Mouse (Mus musculus) MEL (cell line): ENCODE data around the gene Rragd. TPM values are rescaled to one million over a fixed set of nuclear protein-coding genes. Genes with fewer than 3 reads are reported as not detected.

ENCODE experiments used
- DNase-seq: peaks from one replicate; pipeline ENCODE4 v3.0.0; 2011; ENCODE audit warnings: low read depth, low spot score
- H3K27ac ChIP-seq: 2 replicates; pipeline ENCODE4 v1.5.1; 2012; ENCODE audit warnings: low read depth, mild to moderate bottlenecking, control low read depth, low read length, moderate library complexity; ENCODE audit not compliant: control insufficient read depth
- H3K27me3 ChIP-seq, 2 experiments: fragments of 150-350 bp in 1 of 2; sonication (generic) in 1 of 2; 2 replicates each; pipeline ENCODE4 v1.6.1; 2012; ENCODE audit warnings: low read length in 2 of 2, mild to moderate bottlenecking in 2 of 2, improper control_type of control experiment in 1 of 2, moderate library complexity in 1 of 2; ENCODE audit not compliant: insufficient read depth in 2 of 2, control insufficient read depth in 1 of 2
- H3K36me3 ChIP-seq, 2 experiments: 2 replicates each; pipeline ENCODE4 v1.6.1; 2012 to 2014; ENCODE audit warnings: low read length in 2 of 2, improper control_type of control experiment in 1 of 2, inconsistent platforms in 1 of 2, mild to moderate bottlenecking in 1 of 2; ENCODE audit not compliant: insufficient read depth in 2 of 2, control insufficient read depth in 1 of 2
- H3K4me1 ChIP-seq, 2 experiments: fragments of 150-350 bp in 1 of 2; sonication (generic) in 1 of 2; 2 replicates each; pipeline ENCODE4 v1.6.1; 2012; ENCODE audit warnings: low read length in 2 of 2, improper control_type of control experiment in 1 of 2, mild to moderate bottlenecking in 1 of 2; ENCODE audit not compliant: insufficient read depth in 2 of 2, control insufficient read depth in 1 of 2
- H3K4me3 ChIP-seq, 2 experiments: fragments of 150-350 bp in 1 of 2; sonication (generic) in 1 of 2; 2 replicates each; pipeline ENCODE4 v1.5.1; 2012; ENCODE audit warnings: low read depth in 2 of 2, low read length in 2 of 2, mild to moderate bottlenecking in 2 of 2, moderate library complexity in 2 of 2, control low read depth in 1 of 2, improper control_type of control experiment in 1 of 2; ENCODE audit not compliant: control insufficient read depth in 1 of 2, insufficient read depth in 1 of 2
- H3K79me2 ChIP-seq: 2 replicates; pipeline ENCODE4 v1.6.1; 2012; ENCODE audit warnings: mild to moderate bottlenecking, low read length, moderate library complexity; ENCODE audit not compliant: control insufficient read depth, poor library complexity, insufficient read depth
- H3K9ac ChIP-seq: 2 replicates; pipeline ENCODE4 v1.6.1; 2012; ENCODE audit warnings: low read depth, mild to moderate bottlenecking, control low read depth, low read length, moderate library complexity; ENCODE audit not compliant: control insufficient read depth, poor library complexity, severe bottlenecking
- H3K9me3 ChIP-seq: fragments of 150-350 bp; sonication (generic); replicated peaks from 2 replicates; pipeline ENCODE4 v1.6.1; 2012; ENCODE audit warnings: mild to moderate bottlenecking, low read length, improper control_type of control experiment, moderate library complexity; ENCODE audit not compliant: insufficient read depth
- CHD2 ChIP-seq: IDR thresholded peaks from 2 replicates; pipeline ENCODE4 v1.6.1; 2011; ENCODE audit warnings: low read length, improper control_type of control experiment
- CTCF ChIP-seq, 3 experiments: IDR thresholded peaks in 2 of 3; conservative IDR thresholded peaks in 1 of 3; 2 replicates each; pipeline ENCODE4 v1.5.1; 2011 to 2012; ENCODE audit warnings: low read length in 3 of 3, low read depth in 2 of 3, mild to moderate bottlenecking in 2 of 3, improper control_type of control experiment in 1 of 3, inconsistent platforms in 1 of 3, mixed read lengths in 1 of 3, moderate library complexity in 1 of 3; ENCODE audit not compliant: control insufficient read depth in 1 of 3, insufficient read depth in 1 of 3, poor library complexity in 1 of 3, severe bottlenecking in 1 of 3
- E2F4 ChIP-seq: IDR thresholded peaks from 2 replicates; pipeline ENCODE4 v1.6.1; 2011; ENCODE audit warnings: low read depth, low read length, improper control_type of control experiment, borderline replicate concordance
- ELF1 ChIP-seq: IDR thresholded peaks from 2 replicates; pipeline ENCODE4 v1.6.1; 2014; ENCODE audit warnings: low read depth, mild to moderate bottlenecking, inconsistent platforms, low read length, improper control_type of control experiment, moderate library complexity
- EP300 ChIP-seq, 2 experiments: IDR thresholded peaks; 2 replicates each; pipeline ENCODE4 v1.6.1; 2011; ENCODE audit warnings: improper control_type of control experiment in 2 of 2, low read length in 2 of 2, low read depth in 1 of 2, mild to moderate bottlenecking in 1 of 2
- ETS1 ChIP-seq: IDR thresholded peaks from 2 replicates; pipeline ENCODE4 v1.6.1; 2012; ENCODE audit warnings: low read depth, mild to moderate bottlenecking, inconsistent platforms, low read length, improper control_type of control experiment, moderate library complexity
- GABPA ChIP-seq: IDR thresholded peaks from 2 replicates; pipeline ENCODE4 v1.6.1; 2012; ENCODE audit warnings: low read depth, mild to moderate bottlenecking, inconsistent platforms, low read length, improper control_type of control experiment, moderate library complexity
- GATA1 ChIP-seq: IDR thresholded peaks from 2 replicates; pipeline ENCODE4 v1.6.1; 2011; ENCODE audit warnings: low read depth, low read length, improper control_type of control experiment
- HCFC1 ChIP-seq: IDR thresholded peaks from 2 replicates; pipeline ENCODE4 v1.6.1; 2012; ENCODE audit warnings: low read depth, mild to moderate bottlenecking, inconsistent platforms, low read length, improper control_type of control experiment, moderate library complexity
- JUND ChIP-seq: IDR thresholded peaks from 2 replicates; pipeline ENCODE4 v1.6.1; 2011; ENCODE audit warnings: low read depth, mild to moderate bottlenecking, improper control_type of control experiment, low read length
- KAT2A ChIP-seq: conservative IDR thresholded peaks from 2 replicates; pipeline ENCODE4 v1.6.1; 2012; ENCODE audit warnings: low read depth, low read length, improper control_type of control experiment, inconsistent platforms
- MAFK ChIP-seq: IDR thresholded peaks from 2 replicates; pipeline ENCODE4 v1.6.1; 2011; ENCODE audit warnings: low read depth, mild to moderate bottlenecking, low read length, improper control_type of control experiment, borderline replicate concordance
- MAX ChIP-seq: IDR thresholded peaks from 2 replicates; pipeline ENCODE4 v1.6.1; 2011; ENCODE audit warnings: low read length, improper control_type of control experiment
- NRF1 ChIP-seq: IDR thresholded peaks from 2 replicates; pipeline ENCODE4 v1.6.1; 2014; ENCODE audit warnings: low read depth, mild to moderate bottlenecking, inconsistent platforms, low read length, improper control_type of control experiment, moderate library complexity; ENCODE audit not compliant: poor library complexity, insufficient read depth, severe bottlenecking
- POLR2A ChIP-seq, 2 experiments: IDR thresholded peaks; 2 replicates each; pipeline ENCODE4 v1.6.1; 2011 to 2012; ENCODE audit warnings: low read length in 2 of 2, mild to moderate bottlenecking in 2 of 2, control low read depth in 1 of 2, improper control_type of control experiment in 1 of 2, low read depth in 1 of 2, moderate library complexity in 1 of 2; ENCODE audit not compliant: control insufficient read depth in 1 of 2, insufficient read depth in 1 of 2, poor library complexity in 1 of 2
- POLR2AphosphoS5 ChIP-seq: IDR thresholded peaks from 2 replicates; pipeline ENCODE4 v1.6.1; 2012; ENCODE audit warnings: low read depth, borderline replicate concordance, mild to moderate bottlenecking, inconsistent platforms, low read length, moderate library complexity, mixed read lengths
- RAD21 ChIP-seq: IDR thresholded peaks from 2 replicates; pipeline ENCODE4 v1.6.1; 2011; ENCODE audit warnings: mild to moderate bottlenecking, low read depth, low read length, improper control_type of control experiment
- SIN3A ChIP-seq: IDR thresholded peaks from 2 replicates; pipeline ENCODE4 v1.6.1; 2012; ENCODE audit warnings: low read length, improper control_type of control experiment, inconsistent platforms
- TAL1 ChIP-seq: IDR thresholded peaks from 2 replicates; pipeline ENCODE4 v1.6.1; 2012; ENCODE audit warnings: mild to moderate bottlenecking, inconsistent platforms, low read length, moderate library complexity, mixed read lengths
- TBP ChIP-seq: IDR thresholded peaks from 2 replicates; pipeline ENCODE4 v1.8.0; 2011; ENCODE audit warnings: low read depth, low read length, improper control_type of control experiment
- TCF12 ChIP-seq: IDR thresholded peaks from 2 replicates; pipeline ENCODE4 v1.6.1; 2014; ENCODE audit warnings: low read depth, mild to moderate bottlenecking, inconsistent platforms, low read length, improper control_type of control experiment, moderate library complexity
- UBTF ChIP-seq: IDR thresholded peaks from 2 replicates; pipeline ENCODE4 v1.6.1; 2012; ENCODE audit warnings: low read depth, mild to moderate bottlenecking, inconsistent platforms, low read length, improper control_type of control experiment, moderate library complexity, borderline replicate concordance; ENCODE audit not compliant: insufficient read depth
- ZC3H11A ChIP-seq: IDR thresholded peaks from 2 replicates; pipeline ENCODE4 v1.6.1; 2012; ENCODE audit warnings: low read depth, mild to moderate bottlenecking, inconsistent platforms, low read length, improper control_type of control experiment
- ZKSCAN1 ChIP-seq: IDR thresholded peaks from 2 replicates; pipeline ENCODE4 v1.6.1; 2012; ENCODE audit warnings: low read depth, mild to moderate bottlenecking, inconsistent platforms, low read length, improper control_type of control experiment, moderate library complexity
- ZNF384 ChIP-seq: IDR thresholded peaks from 2 replicates; pipeline ENCODE4 v1.6.1; 2012; ENCODE audit warnings: low read depth, mild to moderate bottlenecking, inconsistent platforms, low read length, improper control_type of control experiment
- polyA plus RNA-seq, 2 experiments: library from polyadenylated mRNA; stranded (reverse) in 1 of 2; unstranded in 1 of 2; fragments of >175 nt in 1 of 2; fragments of >200 nt in 1 of 2; gene quantifications; 2 replicates each; pipeline versions ENCODE4 v1.2.1 to v1.2.4; 2012; ENCODE audit warnings: low replicate concordance in 2 of 2, low read depth in 1 of 2; ENCODE audit not compliant: insufficient read length in 2 of 2, insufficient read depth in 1 of 2, missing spikeins in 1 of 2
- total RNA-seq: library from RNA; depleted of rRNA; stranded (reverse); fragments of 300-350 nt; gene quantifications from 2 replicates; pipeline ENCODE4 v1.2.3, GENCODE M21; 2012

The Rragd gene
- total and polyA plus RNA-seq, 3 experiments, result not detected

- Histone ChIP-seq H3K27me3 (no peaks in the 10 kb centered on the region), H3K9me3 (no peaks in the 10 kb centered on the region), H3K79me2 (no peaks in the 10 kb centered on the region), H3K9ac (peak overlapping the region; percentile 41; the same call in 1 of the 2 replicates), H3K36me3 (peaks cover 0 to 3% of the 10 kb centered on the region in 2 experiments; a peak in 1 of 4 replicates), H3K27ac (no peak overlapping the region)
- DNase-seq, result peak; percentile 64
- no peak for TF ChIP-seq UBTF
- TF ChIP-seq POLR2AphosphoS5, result no peak
- TF ChIP-seq CHD2, result no peak
- TF ChIP-seq MAX, result no peak
- no peak for TF ChIP-seq E2F4
- no peak for TF ChIP-seq NRF1
- TF ChIP-seq ZNF384, result 0 out of 2 replicates have a peak, but pooled peaks have one; percentile 2
- no peak for TF ChIP-seq RAD21
- no peak for TF ChIP-seq POLR2A (IDR thresholded peaks at IDR 0.05; ENCODE audit: control insufficient read depth in 1 of 2, insufficient read depth in 1 of 2, low read depth in 1 of 2, low read length in 2 of 2, poor library complexity in 1 of 2)
- TF ChIP-seq HCFC1, result no peak
- TF ChIP-seq TBP, result peak; percentile 99
- no peak for TF ChIP-seq GATA1
- TF ChIP-seq ZC3H11A, result no peak
- no peak for TF ChIP-seq ZKSCAN1
- TF ChIP-seq JUND, result no peak
- no peak for TF ChIP-seq ELF1
- TF ChIP-seq MAFK, result 0 out of 2 replicates have a peak, but pooled peaks have one; percentile 12
- TF ChIP-seq, all 39 proteins: peak for 3
- no peaks in the 10 kb centered on the region; a peak in 1 of 4 replicates for H3K4me1 ChIP-seq
- H3K4me3 ChIP-seq, result peak overlapping the region; percentile 57 to 63
These were observed 24.0 kb downstream of the Rragd start for GRCm38 (mm10) chr4:33006844-33007243.

- no peaks in the 10 kb centered on the region for H3K9me3 ChIP-seq
- no peaks in the 10 kb centered on the region for H3K79me2 ChIP-seq
- TF ChIP-seq EP300 (IDR thresholded peaks at IDR 0.05; ENCODE audit: low read depth in 1 of 2, low read length in 2 of 2), result peak; percentile 26 to 53; a peak in 2 of 4 replicates
- TF ChIP-seq GABPA, result no peak
- TF ChIP-seq GATA1, result peak; percentile 68
- no peak for TF ChIP-seq KAT2A
- TF ChIP-seq SIN3A, result peak; percentile 57
- TF ChIP-seq CTCF (IDR thresholded peaks at IDR 0.05 in 2 of 3, conservative IDR thresholded peaks at IDR 0.05 in 1 of 3; ENCODE audit: control insufficient read depth in 1 of 3, insufficient read depth in 1 of 3, low read depth in 2 of 3, low read length in 3 of 3, poor library complexity in 1 of 3, severe bottlenecking in 1 of 3), result no peak
- TF ChIP-seq TAL1, result no peak
- peak; percentile 15; the same call in 1 of the 2 replicates for TF ChIP-seq TCF12
- TF ChIP-seq ETS1, result peak; percentile 72
- no peaks in the 10 kb centered on the region for H3K27me3 ChIP-seq
- peaks cover 0 to 3% of the 10 kb centered on the region in 2 experiments; a peak in 1 of 4 replicates for H3K36me3 ChIP-seq
- peak; percentile 54 for DNase-seq
- H3K4me3 ChIP-seq, result peak overlapping the region; percentile 57 to 63
- no peak overlapping the region for H3K27ac ChIP-seq
- H3K4me1 ChIP-seq, result no peaks in the 10 kb centered on the region; a peak in 1 of 4 replicates
- H3K9ac ChIP-seq, result peak overlapping the region; percentile 21; the same call in 1 of the 2 replicates
These were observed 24.8 kb downstream of the Rragd start for GRCm38 (mm10) chr4:33007443-33008217.
